Mouse (Mus musculus): Measurements from ENCODE around the gene Tmeff1.

Tmeff1 gene

DNA sequence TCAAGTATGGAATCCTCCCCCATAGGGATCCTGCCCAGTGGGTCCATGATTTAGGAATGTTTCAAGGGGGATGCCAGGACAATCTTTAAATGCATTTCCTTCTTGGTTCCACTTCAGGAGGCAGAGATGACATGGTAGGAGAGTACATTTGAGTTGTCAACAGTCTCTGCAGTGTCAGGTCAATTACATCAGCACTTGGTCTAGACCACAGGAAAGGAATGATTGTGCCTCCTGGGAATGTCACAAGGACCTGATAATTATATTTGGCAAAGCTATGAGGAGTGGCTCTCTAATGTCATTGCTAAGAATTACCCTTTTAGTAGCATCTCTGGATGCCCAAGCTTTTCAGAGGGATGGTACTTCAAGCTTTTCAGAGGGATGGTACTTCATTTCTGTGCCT is 20.0 kb upstream of the Tmeff1 start:
- no peak for DNase-seq (ENCODE audit: low spot score)

- no peak for DNase-seq (ENCODE audit: low spot score)
Measured at GRCm38 (mm10) chr4:48576361-48576760, 8.6 kb upstream of the Tmeff1 start.

DNA sequence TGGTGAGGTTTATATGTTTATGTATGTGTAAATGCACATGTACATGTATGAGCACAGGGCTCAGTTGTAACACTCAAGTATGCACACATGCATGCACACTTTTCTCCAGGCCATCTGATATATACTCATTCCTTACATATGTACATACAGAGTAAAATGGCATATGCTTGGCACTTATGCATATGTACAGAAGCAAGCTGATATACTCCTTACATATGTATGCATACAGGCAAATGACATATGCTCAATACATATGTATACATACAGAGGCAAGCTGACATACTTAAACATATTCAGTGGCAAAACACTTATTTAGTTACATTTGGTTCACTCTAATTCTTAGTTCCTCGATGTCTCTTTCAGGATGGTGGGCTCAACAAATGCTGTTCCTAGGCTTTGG is 7.1 kb upstream of the Tmeff1 start:
- DNase-seq (ENCODE audit: low spot score) = no peak

- peak; percentile 24 for DNase-seq (ENCODE audit: low spot score)
Measured at GRCm38 (mm10) chr4:48578399-48578798, 6.6 kb upstream of the Tmeff1 start.

- no peak for DNase-seq (ENCODE audit: low spot score)
Measured at GRCm38 (mm10) chr4:48579475-48580110, 5.4 kb upstream of the Tmeff1 start.

- DNase-seq (ENCODE audit: low spot score) = no peak
Measured at GRCm38 (mm10) chr4:48581201-48581600, 3.8 kb upstream of the Tmeff1 start.

DNA sequence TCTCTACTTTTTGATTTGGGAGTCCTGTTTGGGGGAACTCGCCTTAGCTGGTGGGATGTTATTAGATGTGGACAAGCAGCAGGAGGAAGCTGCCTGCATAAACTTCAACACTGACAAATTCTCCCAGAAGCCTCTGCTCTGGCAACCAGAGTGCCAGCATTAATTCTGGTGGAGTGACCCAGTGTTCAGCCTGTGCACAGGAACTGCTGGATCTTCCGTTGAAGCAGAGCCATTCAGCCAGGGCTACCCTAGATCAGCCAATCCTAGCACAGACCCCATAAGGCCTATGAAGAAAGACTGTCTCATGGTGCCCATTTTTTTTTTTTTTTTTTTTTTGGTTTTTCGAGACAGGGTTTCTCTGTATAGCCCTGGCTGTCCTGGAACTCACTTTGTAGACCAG is 3.0 kb upstream of the Tmeff1 start:
- no peak for DNase-seq (ENCODE audit: low spot score)

DNA sequence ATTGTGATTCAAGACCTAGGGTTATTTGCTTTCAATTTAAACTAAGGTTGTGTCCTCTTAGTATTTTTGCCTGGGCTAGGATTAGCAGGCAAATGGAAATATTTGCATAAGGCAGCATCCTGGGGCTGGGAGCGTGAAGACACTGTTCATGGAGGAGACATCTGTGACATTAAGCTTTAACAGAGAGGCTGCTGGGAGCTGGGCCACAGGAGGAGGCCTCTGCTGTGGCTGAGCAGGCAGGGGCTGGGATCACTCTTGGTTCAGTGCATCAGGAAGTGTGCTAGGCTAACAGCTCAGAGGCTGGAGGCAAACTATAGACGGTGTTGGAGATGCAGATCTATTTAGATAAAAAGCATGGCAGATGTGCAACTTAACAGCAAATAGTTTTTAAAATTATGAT is 2.0 kb upstream of the Tmeff1 start:
- no peak for DNase-seq (ENCODE audit: low spot score)

- DNase-seq (ENCODE audit: low spot score) = peak; percentile 40
Measured at GRCm38 (mm10) chr4:48585241-48586098, 496 bp downstream of the Tmeff1 start.

DNA sequence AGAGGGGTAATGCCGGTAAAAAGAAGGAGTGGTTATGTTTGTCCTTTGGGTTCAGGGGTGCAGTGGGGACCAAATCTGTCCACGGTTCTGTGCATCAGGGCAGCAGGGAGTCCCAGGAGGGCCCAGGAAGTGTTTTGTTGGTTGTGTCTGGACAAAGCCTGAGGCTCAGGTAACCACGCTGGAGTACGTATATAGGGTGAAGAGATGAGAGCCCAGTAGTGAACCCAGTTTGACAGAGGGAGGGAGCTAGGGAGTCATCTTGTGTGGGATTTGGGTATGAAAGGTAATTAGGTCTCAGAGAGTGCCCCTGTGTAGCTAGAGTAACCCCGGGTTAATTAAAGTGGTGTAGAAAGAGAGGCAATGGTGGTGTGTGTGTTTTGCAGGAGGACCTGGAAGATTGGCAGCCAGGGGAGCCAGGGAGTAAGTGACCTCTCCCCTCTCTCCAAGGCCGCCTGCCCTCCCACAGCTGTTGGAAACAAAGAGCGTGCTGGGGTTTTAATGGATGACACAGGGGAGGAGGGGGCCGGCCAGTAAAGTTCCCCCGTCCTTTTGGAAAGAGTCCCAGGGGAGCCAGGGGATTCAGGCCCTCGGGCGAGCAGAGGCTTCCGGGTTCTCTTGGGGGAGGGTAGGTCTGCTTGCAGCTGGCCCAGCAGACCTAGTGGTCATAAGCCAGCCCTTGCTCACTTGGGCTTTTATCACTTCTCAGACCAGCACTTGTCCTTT is 1.3 kb downstream of the Tmeff1 start:
- DNase-seq (ENCODE audit: low spot score) = no peak

GRCm38 (mm10) chr4:48587526-48587925 is 2.6 kb downstream of the Tmeff1 start:
- no peak for DNase-seq (ENCODE audit: low spot score)

- peak; percentile 83 for DNase-seq (ENCODE audit: low spot score)
Measured at GRCm38 (mm10) chr4:48588576-48588975, 3.6 kb downstream of the Tmeff1 start.

DNA sequence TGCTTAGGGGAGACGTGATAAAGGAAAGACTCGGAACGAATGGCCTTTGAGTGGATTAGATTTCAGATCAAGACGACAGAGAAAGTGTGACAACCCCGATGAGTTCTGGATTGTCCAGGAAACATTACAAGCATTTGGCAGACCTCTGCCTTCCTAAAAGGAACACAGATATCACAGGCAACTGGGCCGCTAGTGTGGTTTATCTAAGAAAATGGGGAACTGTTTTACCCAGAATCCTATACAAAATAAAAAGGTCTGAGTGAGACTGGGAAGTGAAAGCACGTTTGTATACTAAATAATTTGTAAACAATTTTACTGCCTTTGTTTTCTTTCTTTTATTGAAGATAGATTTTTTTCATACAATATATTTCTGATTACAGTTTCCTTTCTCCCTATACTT is 5.9 kb downstream of the Tmeff1 start:
- no peak for DNase-seq (ENCODE audit: low spot score)

- no peak for DNase-seq (ENCODE audit: low spot score)
Measured at GRCm38 (mm10) chr4:48591390-48591789, 6.4 kb downstream of the Tmeff1 start.

- DNase-seq (ENCODE audit: low spot score) = no peak
Measured at GRCm38 (mm10) chr4:48592328-48592727, 7.4 kb downstream of the Tmeff1 start.

DNA sequence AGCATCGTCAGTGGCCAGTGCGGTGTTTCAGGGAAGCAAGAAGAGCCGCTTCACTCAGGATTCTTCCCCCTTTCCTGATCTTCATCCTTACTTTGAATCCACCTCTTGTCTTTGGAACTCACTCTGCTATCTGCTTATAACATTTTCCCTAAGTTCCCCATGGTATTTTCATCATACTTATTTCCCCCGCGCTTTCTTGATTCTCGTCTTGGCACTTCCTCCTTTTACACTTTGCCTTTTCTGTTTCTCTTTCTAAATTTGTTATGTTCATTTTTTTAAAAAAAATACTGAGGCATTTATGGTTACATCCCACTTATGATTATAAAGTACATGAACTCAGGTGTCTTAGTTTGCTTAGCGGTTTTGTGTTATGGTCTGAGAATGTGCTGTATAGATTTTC is 7.9 kb downstream of the Tmeff1 start:
- no peak for DNase-seq (ENCODE audit: low spot score)

DNA sequence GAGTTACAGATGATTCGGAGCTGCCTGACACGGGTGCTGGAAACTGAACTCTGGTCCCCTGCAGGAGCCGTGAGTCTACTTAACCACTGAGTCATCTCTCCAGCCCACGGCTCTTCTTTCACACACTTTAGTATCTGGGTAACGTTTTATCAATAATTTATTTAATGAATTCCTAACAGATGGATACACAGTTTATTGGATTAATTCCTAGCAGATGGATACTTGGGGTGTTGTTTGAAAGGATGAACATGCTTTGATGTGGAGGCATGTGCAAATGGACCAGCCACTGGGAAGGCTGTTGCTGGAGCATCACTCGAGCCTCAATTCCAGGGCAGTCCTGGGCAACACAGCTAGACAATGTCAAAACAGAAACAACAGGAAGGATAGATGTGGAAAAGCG is 11.1 kb downstream of the Tmeff1 start:
- DNase-seq (ENCODE audit: low spot score) = no peak

- DNase-seq (ENCODE audit: low spot score) = no peak
Measured at GRCm38 (mm10) chr4:48605650-48606049, 20.7 kb downstream of the Tmeff1 start.

DNA sequence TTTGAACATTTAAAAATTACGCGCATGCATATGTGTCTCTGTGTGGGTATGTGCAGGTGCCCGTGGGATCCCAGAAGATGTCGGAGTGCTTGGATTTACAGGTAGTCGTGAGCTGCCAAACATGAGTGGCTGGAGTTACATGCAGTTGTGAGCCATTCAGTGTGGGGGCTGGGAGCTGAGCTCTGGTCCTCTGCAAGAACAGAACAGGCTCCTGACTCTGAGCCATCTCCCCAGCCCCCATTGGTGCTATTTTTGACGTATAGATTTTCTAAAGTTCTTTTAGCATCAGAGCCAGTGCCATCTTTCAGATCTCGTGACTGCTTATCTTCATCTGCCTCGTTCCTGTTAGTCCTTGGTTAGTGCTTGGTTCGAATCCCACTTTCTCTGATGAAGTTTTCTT is 24.5 kb downstream of the Tmeff1 start:
- DNase-seq (ENCODE audit: low spot score) = no peak

- no peak for DNase-seq (ENCODE audit: low spot score)
Measured at GRCm38 (mm10) chr4:48610251-48610650, 25.3 kb downstream of the Tmeff1 start.

DNA sequence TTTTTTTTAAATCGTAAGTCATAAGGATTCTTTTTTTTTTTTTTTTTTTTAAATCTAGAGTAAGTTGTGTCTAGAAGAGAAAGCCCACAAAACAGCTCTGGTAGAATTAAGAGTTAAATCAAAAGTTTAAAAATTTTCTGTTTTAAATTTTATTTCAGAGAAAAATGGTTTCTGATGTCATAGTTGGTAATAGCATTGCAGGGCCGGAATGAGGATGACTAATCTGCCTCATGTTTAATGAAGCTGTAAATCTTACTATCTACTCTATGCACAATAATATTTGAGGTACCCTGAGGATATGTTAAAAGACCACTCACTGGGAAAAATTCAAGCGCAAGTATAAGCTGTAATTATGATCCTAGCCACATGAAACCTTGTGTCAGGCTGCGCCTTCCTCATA is 30.5 kb downstream of the Tmeff1 start:
- DNase-seq (ENCODE audit: low spot score) = no peak

DNA sequence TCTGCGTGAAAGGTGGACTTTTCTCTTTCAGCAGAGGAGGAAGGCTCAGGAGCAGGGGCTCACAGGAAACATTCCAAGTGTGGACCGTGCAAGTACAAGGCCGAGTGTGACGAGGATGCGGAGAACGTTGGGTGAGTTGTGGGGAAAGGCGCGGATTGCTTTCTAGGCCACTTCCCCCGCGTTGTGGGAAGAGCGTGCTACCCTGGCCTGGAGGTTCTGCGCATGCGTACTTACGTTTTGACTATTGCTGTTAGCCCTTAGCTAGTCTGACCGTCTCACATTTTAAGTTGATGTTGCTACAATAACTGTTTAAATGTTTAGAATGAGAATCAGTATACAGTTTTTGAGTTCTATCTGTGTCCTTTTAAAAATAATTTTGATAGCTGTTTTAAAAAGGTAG is 32.2 kb downstream of the Tmeff1 start:
- no peak for DNase-seq (ENCODE audit: low spot score)

DNA sequence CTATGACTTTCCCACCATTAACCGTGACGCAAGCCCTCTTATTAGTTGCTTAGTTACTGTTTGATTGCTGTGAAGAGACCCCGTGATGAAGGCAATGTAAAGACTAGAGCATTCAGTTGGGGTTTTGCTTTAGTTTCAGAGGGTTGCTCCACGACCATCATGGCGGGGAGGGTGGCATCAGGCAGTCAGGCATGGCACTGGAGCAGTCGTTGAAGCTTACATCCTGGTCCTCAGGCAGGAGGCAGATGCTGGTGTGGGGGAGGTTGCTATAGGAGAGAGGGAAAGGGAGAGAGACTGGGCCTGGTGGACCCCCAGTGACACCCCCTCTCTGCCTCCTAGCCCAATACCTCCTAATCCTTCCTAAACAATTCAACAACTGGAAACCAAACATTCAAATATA is 35.1 kb downstream of the Tmeff1 start:
- no peak for DNase-seq (ENCODE audit: low spot score)
